Mouse (Mus musculus) kidney, embryonic 15.5 days (tissue): ENCODE measurements around the gene Sfi1. TPM values are rescaled to one million over a fixed set of nuclear protein-coding genes. Genes with fewer than 3 reads are reported as not detected.
"Not testable (repeated sequence)": the region's sequence is repeated elsewhere in the genome, so short reads cannot be mapped to it uniquely, and the experiment has no call there.

ENCODE experiments used
- ATAC-seq: fragments of 200-750 bp; cut with Nextera tagmentation; replicated peaks from 2 replicates; pipeline ENCODE4 v1.8.0; 2017; ENCODE audit warnings: moderate TSS enrichment; ENCODE audit not compliant: low FRiP score
- H3K27ac ChIP-seq: fragments of 300-500 bp; sonication (generic); 2 replicates; pipeline ENCODE4 v1.5.1; 2015; ENCODE audit warnings: mild to moderate bottlenecking, inconsistent platforms
- H3K27me3 ChIP-seq: fragments of 300-500 bp; sonication (generic); 2 replicates; pipeline ENCODE4 v1.6.1; 2015; ENCODE audit warnings: inconsistent platforms
- H3K36me3 ChIP-seq: fragments of 300-500 bp; sonication (generic); 2 replicates; pipeline ENCODE4 v1.6.1; 2015; ENCODE audit warnings: inconsistent platforms
- H3K4me1 ChIP-seq: fragments of 300-500 bp; sonication (generic); 2 replicates; pipeline ENCODE4 v1.6.1; 2015; ENCODE audit warnings: inconsistent platforms
- H3K4me2 ChIP-seq: fragments of 300-500 bp; sonication (generic); 2 replicates; pipeline ENCODE4 v1.6.1; 2015; ENCODE audit warnings: moderate library complexity, mild to moderate bottlenecking, inconsistent platforms
- H3K4me3 ChIP-seq: fragments of 300-500 bp; sonication (generic); replicated peaks from 2 replicates; pipeline ENCODE4 v1.5.1; 2015; ENCODE audit warnings: mild to moderate bottlenecking, inconsistent platforms
- H3K9ac ChIP-seq: fragments of 300-500 bp; sonication (generic); 2 replicates; pipeline ENCODE4 v1.6.1; 2015; ENCODE audit warnings: mild to moderate bottlenecking, inconsistent platforms
- H3K9me3 ChIP-seq: fragments of 300-500 bp; sonication (generic); replicated peaks from 2 replicates; pipeline ENCODE4 v1.6.1; 2016; ENCODE audit warnings: inconsistent platforms
- WGBS: fragments of 180-500 bp; shearing (Covaris S2); methylation state at CpG from one replicate; pipeline ENCODE4 v1.1.7; 2015; ENCODE audit warnings: mixed read lengths; 5-methylcytosine and 5-hydroxymethylcytosine counted together
- polyA plus RNA-seq: library from polyadenylated mRNA; unstranded; fragments of >200 nt; fragmentation: Nextera tagmentation; extraction: Ambion mirVana; gene quantifications from 2 replicates; pipeline ENCODE4 v1.2.1, GENCODE M21; 2015

Gene Sfi1
- polyA plus RNA-seq, 1 experiment from 2014 or later = 12.9 TPM

- Histone ChIP-seq H3K36me3 (no peaks in the 10 kb centered on the region), H3K9me3 (peaks cover 42% of the 10 kb centered on the region), H3K4me3 (no peak overlapping the region)
Observed at GRCm38 (mm10) chr11:3106154-3106553, 87.1 kb downstream of the Sfi1 start.

GRCm38 (mm10) chr11:3105261-3105731, 88.0 kb downstream of the Sfi1 start:
- H3K9ac ChIP-seq = no peak overlapping the region
- H3K4me2 ChIP-seq = no peak overlapping the region
- H3K4me3 ChIP-seq = no peak overlapping the region
- H3K36me3 ChIP-seq = no peaks in the 10 kb centered on the region
- H3K4me1 ChIP-seq = no peaks in the 10 kb centered on the region
- WGBS = 92% methylated on average over 21 of the region's 21 CpGs
- peaks cover 41% of the 10 kb centered on the region for H3K9me3 ChIP-seq
- no peak for ATAC-seq
- H3K27me3 ChIP-seq = no peaks in the 10 kb centered on the region
- no peak overlapping the region for H3K27ac ChIP-seq

More at GRCm38 (mm10) chr11:3106154-3106553, 87.1 kb downstream of the Sfi1 start:
- ATAC-seq = no peak
- H3K27ac ChIP-seq = no peak overlapping the region
- no peaks in the 10 kb centered on the region for H3K4me1 ChIP-seq
- no peak overlapping the region for H3K4me2 ChIP-seq
- 79% methylated on average over 3 of the region's 3 CpGs for WGBS
- H3K9ac ChIP-seq = no peak overlapping the region
- no peaks in the 10 kb centered on the region for H3K27me3 ChIP-seq

GRCm38 (mm10) chr11:3104501-3105260, 88.6 kb downstream of the Sfi1 start:
- H3K27me3 ChIP-seq, H3K27ac ChIP-seq, H3K36me3 ChIP-seq, H3K4me2 ChIP-seq, H3K4me3 ChIP-seq, H3K9ac ChIP-seq, ATAC-seq, H3K4me1 ChIP-seq: not testable (repeated sequence)
- 88% methylated on average over 20 of the region's 20 CpGs for WGBS
- H3K9me3 ChIP-seq = peaks cover 44% of the 10 kb centered on the region

GRCm38 (mm10) chr11:3103619-3104164, 89.6 kb downstream of the Sfi1 start:
- no peaks in the 10 kb centered on the region for H3K36me3 ChIP-seq
- no peak overlapping the region for H3K9ac ChIP-seq
- H3K27me3 ChIP-seq = no peaks in the 10 kb centered on the region
- 0 out of 2 replicates have a peak, but pooled peaks have one; percentile 69 for ATAC-seq
- no peak overlapping the region for H3K27ac ChIP-seq
- H3K4me3 ChIP-seq = no peak overlapping the region
- H3K4me2 ChIP-seq = no peak overlapping the region
- peaks cover 44% of the 10 kb centered on the region for H3K9me3 ChIP-seq
- WGBS = 67% methylated on average over 7 of the region's 7 CpGs
- H3K4me1 ChIP-seq = no peaks in the 10 kb centered on the region

GRCm38 (mm10) chr11:3102626-3103025, 90.6 kb downstream of the Sfi1 start:
- ATAC-seq = 0 out of 2 replicates have a peak, but pooled peaks have one; percentile 52
- H3K27me3 ChIP-seq, H3K4me2 ChIP-seq, H3K4me1 ChIP-seq, H3K4me3 ChIP-seq, H3K36me3 ChIP-seq, H3K9ac ChIP-seq, H3K27ac ChIP-seq: not testable (repeated sequence)
- WGBS = 73% methylated on average over 7 of the region's 7 CpGs
- H3K9me3 ChIP-seq = peaks cover 41% of the 10 kb centered on the region

GRCm38 (mm10) chr11:3101875-3102494, 91.3 kb downstream of the Sfi1 start:
- Histone ChIP-seq H3K4me2 (no peak overlapping the region), H3K27me3 (no peaks in the 10 kb centered on the region), H3K9ac (no peak overlapping the region), H3K9me3 (peaks cover 41% of the 10 kb centered on the region), H3K4me1 (no peaks in the 10 kb centered on the region), H3K27ac (no peak overlapping the region), H3K4me3 (no peak overlapping the region), H3K36me3 (no peaks in the 10 kb centered on the region)
- 68% methylated on average over 10 of the region's 10 CpGs for WGBS
- 0 out of 2 replicates have a peak, but pooled peaks have one; percentile 33 for ATAC-seq

- no peak overlapping the region for H3K4me3 ChIP-seq
- WGBS = 76% methylated on average over 25 of the region's 25 CpGs
- peaks cover 41% of the 10 kb centered on the region for H3K9me3 ChIP-seq
- ATAC-seq = peak; percentile 64; the same call in 1 of the 2 replicates
- no peaks in the 10 kb centered on the region for H3K36me3 ChIP-seq
- no peak overlapping the region for H3K9ac ChIP-seq
- H3K4me1 ChIP-seq = no peaks in the 10 kb centered on the region
- H3K27ac ChIP-seq = no peak overlapping the region
- H3K4me2 ChIP-seq = no peak overlapping the region
- no peaks in the 10 kb centered on the region for H3K27me3 ChIP-seq
Observed at GRCm38 (mm10) chr11:3101072-3101874, 92.0 kb downstream of the Sfi1 start.

GRCm38 (mm10) chr11:3100066-3100645, 93.1 kb downstream of the Sfi1 start:
- ATAC-seq = peak; percentile 56; the same call in 1 of the 2 replicates
- H3K36me3 ChIP-seq = not testable (repeated sequence)
- WGBS = 74% methylated on average over 12 of the region's 12 CpGs

More at GRCm38 (mm10) chr11:3100066-3100645, 93.1 kb downstream of the Sfi1 start:
- not testable (repeated sequence) for H3K4me1 ChIP-seq, H3K9ac ChIP-seq, H3K27ac ChIP-seq, H3K4me2 ChIP-seq, H3K27me3 ChIP-seq, H3K4me3 ChIP-seq
- H3K9me3 ChIP-seq = peaks cover 41% of the 10 kb centered on the region

Other genes starting within 250 kb of the Sfi1 start
- gene Eif4enif1, start 8.9 kb upstream of the Sfi1 start, polyA plus RNA-seq = 51.3 and 55.3 TPM in 2 replicates
- gene Drg1, start 73.0 kb upstream of the Sfi1 start, polyA plus RNA-seq = 223 and 224 TPM in 2 replicates
- 57.3 and 60.4 TPM in 2 replicates for gene Patz1, start 95.4 kb upstream of the Sfi1 start, polyA plus RNA-seq
- gene Pik3ip1, start 136.9 kb upstream of the Sfi1 start, polyA plus RNA-seq = 11.4 and 13.2 TPM in 2 replicates
- 40.5 and 46.0 TPM in 2 replicates for gene Limk2, start 215.7 kb upstream of the Sfi1 start, polyA plus RNA-seq